Mouse (Mus musculus): ENCODE measurements at regions not wholly inside any gene's neighbourhood (a gene's known extent, or its start where the extent isn't known, plus 50 kb on each side); places are given as distances from the start of the nearest gene placed in this dataset.

DNA sequence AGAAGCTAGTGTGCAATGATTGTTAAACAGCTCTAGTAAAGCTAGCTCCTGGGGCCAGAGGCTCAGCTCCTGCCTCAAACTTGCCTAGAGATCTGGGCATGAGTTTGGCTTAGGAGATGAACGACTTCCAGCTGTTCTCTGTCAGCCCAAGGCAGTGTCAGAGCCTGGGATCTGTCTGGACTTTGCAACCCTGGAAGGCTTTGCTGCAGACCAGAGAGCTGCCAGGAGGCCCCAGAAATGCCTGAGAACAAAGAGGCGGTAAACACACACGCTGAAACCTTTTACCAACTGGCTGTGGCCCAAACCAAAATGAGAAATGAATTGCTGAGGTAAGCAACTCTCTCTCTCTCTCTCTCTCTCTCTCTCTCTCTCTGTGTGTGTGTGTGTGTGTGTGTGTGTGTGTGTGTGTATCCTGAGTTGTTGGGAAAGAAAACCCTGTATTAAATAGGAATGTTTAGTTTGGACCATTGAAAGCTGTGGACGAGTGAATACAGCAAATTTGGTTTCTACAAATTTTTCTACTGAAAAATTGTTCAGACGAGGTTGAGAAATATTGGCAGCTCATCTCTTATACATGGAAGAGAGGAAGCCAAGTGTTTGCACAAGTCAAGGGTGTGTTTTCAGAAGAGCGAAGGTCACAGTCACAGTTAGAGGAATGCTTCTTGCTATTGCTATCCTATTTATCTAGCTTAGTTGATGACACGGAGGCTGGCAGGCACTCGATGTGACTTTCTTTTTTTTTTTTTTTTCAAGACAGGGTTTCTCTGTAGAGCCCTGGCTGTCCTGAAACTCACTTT, 125.1 kb upstream of the Serp2 start:
- no peak for DNase-seq (ENCODE audit: low read depth, low spot score)

DNA sequence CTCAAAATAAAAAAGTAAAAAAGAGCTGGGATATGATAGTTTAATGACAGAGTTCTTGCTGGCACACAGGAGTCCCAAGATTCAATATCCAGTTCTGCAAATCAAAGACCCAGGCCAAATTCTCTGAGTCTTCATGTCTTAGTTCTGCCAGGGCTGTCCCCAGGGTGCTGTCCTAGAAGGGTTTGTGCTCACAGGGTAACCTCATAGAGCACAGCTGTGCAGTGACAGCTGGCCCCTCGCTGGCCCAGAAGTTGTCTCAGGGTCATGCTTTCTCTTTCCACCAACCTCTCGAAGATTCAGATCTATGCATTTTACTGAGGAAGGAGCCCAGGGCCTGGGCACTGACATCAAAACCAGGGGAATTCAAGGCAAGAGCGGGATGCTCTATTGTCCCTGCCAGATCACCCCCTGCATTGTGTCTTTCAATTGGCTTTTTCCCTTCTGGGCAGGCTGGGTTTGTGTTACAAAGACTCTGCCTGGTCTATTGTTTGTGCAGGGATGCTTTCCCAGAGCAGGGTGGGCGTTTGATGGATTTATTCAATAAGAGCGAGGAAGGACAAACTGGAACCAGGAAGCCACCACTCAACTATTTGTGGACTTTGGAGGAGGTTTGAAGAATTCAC, 121.9 kb upstream of the Serp2 start:
- no peak for DNase-seq (ENCODE audit: low read depth, low spot score)

DNA sequence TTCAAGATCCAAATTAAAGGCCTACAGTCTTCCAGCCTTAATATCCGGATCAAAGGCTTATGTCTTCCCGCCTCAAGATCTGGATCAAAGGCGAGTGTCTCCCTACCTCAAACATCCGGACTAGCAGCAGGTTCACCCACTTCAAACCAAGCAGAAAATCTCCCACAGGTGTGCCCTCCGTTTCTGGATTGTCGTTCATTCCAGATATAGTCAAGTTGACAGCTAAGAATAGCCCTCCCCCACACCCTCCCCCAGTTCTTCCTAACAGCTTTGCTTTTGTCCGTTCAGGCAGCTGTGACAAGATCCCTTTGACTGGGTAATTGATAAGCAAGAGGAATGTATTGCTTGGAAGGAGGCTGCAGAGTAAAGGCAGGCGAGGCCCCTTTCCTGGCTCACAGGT, 118.3 kb upstream of the Serp2 start:
- no peak for DNase-seq (ENCODE audit: low read depth, low spot score)

DNA sequence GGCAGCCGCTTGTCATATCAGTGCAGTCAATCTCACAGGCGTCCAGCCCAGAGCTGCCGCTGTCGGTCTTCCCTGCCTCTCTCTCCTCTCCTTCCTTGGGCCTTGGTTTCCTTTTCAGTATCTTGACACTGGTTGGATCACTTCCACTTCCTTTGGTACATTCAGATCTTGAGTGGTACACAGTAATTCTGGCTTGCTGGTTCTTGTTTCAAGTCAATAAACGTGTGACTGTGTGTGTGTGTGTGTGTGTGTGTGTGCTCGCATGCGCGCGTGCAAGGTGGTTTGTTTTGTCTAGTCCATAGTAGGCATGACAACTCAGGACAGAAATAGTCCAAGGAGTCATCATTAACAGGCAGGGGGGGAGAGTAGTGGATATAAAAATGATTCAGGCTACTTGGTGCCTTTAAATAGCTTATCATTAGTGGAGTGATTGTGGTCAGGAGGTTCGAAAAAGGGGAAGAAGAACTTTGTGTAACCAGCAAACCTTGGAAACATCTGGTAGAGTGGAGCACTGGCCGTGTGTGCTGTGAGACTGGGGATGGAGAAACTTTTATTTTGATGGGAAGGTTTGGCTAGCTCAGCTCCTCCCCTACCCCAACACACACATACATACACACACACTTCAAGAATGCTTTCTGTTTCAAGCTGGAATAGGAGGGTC, 117.1 kb upstream of the Serp2 start:
- DNase-seq (ENCODE audit: low read depth, low spot score) = peak; percentile 12

DNA sequence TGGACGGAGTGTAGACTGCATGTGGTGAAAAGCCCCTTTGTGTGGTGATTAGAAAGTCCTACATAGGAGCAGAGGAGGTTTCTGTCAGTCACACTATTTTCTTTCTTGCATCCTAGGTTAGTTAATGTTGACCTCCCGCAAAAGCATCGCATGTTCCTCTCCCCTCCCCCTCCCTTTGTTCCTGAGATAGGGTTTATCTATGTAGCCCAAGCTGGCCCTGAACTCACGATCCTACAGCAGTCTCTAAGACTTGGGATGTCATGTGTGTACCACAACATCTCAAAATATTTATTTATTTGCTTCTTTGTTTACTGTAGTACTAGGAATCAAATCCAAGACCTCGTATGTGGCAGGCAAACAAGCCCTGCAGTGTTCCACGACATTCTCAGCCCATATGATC, 116.2 kb upstream of the Serp2 start:
- no peak for DNase-seq (ENCODE audit: low read depth, low spot score)

DNA sequence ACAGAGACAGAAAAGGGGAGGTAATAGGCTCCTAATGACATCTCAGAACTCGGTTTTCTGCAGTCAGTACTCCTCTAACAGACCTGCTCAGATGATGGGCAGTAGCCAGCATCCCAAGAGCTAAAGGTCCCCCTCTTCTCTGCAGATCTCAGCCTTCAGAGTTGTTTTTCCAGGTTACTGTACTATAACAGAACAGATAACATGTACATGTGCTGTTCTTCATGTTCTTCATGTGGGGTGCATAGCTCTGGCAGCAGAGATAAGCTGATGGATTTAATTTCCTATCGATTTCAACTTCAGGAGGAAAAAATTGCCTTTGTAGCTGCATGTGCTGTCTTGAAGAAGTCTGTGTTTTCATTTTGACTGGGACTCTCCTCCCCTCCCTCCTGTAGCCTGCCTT, 115.8 kb upstream of the Serp2 start:
- DNase-seq (ENCODE audit: low read depth, low spot score) = no peak

DNA sequence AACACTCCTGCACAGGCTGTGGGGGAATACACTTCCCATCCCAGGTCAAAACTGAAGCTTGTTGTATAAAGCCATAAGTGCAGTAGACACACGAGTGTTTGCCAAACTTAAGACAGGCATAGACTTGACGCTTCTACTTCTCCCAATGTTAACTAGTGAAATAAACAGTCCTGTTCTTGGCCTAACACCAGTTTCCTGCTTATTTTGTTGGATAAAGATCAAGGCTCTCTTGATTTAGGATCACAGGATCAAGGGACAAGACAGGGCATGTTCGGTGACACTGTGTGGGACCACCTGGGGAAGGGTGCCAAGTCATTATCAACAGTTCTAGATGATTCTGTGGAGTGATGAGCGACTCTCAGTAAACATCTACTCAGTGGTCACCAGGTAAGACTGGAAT, 114.3 kb upstream of the Serp2 start:
- no peak for DNase-seq (ENCODE audit: low read depth, low spot score)

DNA sequence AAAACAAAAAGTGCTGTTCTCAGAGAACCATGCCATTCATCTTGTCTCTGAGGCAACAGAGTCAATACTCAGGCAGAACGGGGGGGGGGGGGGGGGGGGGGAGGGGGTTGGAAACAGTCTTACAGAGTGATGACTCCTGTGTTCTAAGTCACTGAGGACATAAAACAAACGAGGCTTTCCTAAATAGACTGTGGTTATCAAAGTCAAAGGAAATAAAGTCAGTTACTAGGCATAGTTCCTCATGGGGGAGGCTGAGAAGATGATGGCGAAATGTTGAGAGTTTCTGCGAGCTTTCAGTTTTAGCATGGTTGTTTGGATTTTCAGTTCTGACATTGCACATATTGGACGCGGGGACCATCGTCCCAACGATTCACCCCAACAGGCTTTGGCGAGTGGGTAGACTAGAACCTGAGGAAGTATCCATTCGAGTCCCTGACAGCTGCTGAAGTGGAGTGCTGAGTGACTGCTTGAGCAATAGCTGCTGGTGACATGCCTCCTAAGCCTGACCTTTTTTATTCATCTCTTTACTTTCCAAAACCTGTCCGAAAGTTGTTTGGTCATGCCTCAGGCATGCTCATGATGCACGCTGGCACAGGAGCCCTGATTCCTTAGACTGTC, 109.2 kb upstream of the Serp2 start:
- DNase-seq (ENCODE audit: low read depth, low spot score) = no peak

DNA sequence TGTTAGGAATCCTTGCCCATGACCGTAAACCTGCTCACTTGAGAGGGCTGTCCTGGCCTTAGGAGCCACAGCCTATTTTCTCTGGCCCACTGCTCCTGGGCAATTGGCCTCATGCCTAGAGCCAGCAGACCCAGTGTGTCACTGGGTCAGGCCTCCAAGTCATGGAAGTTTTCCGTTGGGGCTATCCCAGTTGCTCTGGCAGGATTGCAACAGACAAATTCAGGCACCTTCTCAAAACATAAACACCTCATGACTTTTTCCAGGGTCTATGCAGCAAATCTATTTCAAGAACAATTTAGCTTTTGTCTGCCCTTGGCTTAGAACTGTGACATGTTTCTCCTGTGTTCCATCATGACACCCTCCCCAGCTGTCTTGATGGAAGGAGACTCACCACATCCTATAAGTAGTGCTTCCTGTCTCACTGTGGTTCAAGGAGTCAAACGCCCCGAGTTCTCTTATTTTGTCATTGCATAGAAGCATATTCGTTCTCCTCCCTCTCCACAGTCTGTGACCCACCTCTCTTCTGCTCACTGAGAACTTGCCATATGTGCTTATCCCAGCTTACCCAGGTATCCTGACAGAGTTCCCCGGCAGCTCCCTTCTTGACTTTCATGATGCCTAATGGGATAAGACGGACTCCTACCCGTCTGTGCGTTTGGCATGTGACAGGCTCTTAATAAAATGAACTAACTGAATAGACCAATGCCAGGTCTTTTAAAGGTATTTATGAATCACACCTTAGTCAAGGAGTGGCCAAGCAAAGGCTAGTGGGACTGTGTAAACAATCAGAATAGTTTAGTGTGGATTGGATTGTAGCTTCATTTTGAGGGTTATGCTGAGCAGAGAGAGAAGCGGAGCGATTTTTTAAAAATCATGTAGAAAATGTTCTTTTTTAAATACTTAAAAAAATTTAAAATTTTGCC, 108.2 kb upstream of the Serp2 start:
- DNase-seq (ENCODE audit: low read depth, low spot score) = no peak

DNA sequence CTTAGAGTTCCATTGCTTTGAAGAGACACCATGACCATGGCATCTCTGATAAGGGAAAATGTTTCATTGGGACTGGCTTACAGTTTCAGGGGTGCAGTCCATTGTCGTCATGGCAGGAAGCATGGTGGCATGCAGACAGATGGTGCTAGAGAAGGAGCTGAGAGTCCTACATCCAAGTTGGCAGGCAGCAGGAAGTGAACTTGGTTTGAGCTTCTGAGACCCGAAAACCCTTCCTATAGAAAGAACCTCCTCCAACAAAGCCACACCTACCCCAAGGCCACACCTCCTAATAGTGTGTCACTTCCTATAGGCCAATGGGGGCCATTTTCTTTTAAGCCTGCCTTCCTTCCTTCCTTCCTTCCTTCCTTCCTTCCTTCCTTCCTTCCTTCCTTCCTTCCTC, 107.1 kb upstream of the Serp2 start:
- no peak for DNase-seq (ENCODE audit: low read depth, low spot score)

DNA sequence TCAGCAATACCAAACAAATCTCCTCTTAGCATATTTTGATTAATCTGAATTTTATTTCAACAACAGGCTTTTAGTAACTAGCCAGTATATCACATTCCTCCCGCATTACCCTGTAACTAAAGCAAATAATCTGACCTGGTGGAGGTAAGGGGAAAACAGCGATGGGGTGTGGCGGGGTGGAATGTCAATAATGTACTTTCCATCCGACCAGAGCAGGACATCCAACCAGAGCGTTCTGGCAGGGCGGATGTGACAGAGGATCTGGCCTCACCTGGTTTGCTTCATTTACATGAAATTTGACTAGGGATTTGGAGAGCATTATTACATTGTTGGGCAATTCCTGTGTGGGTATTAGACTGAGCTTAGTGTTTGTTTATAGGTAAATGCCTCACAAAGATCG, 106.2 kb upstream of the Serp2 start:
- DNase-seq (ENCODE audit: low read depth, low spot score) = no peak

DNA sequence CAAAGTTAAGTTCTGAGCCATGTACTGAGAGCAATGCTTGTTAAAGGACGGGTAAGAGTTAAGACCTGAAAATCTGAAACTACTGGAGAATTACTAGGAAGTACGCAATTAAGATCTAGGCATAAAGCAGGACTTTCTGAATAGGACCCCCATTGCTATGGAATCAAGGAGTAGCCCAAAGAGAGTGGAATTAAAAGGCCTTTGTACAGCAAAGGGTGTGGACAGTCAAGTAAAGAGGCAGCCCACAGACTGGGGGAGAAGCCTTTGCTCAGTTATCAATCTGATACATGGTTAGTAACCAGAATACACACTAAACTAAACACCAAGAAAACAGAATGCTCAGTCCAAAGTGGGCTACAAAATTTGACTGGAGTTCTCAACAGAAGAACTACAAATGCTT, 104.2 kb upstream of the Serp2 start:
- no peak for DNase-seq (ENCODE audit: low read depth, low spot score)

DNA sequence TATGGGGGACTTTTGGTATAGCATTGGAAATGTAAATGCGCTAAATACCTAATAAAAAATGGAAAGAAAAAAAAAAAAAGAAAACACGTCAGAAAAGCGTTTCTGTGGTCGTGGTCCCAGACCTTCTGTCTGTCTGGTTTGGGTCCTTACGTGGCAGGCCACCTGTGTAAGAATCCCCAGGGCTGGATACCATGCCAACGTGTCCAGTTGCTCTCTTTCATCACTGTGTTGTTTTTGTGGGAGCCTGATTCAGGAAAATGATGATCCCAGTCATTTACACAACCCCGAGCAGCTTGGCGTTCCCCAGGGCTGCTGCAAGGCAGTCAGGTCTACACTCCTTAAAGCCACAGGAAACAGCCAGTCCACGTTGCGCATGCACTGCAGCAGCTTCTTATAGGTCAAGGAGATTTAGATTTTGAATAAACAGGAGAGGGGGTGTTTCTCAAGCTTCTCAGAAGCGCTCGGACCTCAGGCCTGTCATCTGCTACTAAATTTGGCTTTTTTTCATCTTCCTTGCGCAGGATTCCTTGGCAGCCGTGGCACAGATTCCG, 102.3 kb upstream of the Serp2 start:
- no peak for DNase-seq (ENCODE audit: low read depth, low spot score)

DNA sequence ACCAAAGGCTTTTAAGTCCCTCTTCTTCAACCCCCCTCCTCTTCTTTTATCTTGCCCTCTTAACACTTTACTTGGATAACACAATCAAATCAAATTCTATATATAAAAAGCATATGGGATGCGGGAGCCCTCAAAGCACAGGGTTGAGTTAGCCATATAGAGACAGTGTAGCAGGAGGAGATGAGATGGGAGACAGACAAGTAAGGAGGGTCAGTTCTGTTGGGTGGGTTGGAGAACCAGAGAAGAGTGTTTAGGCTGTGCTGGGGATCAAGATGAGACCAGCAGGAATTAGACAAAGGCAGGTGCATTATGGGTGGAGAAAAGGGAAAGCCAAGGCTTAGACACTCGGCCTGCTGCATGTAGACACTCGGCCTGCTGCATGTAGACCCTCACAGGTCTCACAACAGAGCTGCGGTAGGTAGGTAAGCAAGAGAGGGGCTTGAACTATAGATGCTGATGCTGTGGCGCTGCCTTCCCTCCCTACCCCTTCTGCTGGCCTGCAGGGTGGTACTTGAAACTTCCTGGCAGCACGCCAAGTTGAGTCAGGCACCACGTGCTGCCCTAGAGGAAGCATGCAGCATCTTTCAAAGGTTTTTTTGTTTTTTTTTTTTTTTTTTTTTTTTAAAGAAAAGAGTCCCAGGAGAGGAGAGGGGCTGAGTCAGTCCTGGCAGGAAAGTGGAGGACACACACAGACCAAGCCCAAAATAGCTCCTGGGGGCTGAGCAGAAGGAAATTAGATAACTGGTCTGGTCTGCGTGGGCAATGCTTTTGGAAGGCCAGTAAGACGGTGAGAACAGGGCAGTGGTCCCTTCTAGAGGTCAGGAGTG, 101.3 kb upstream of the Serp2 start:
- no peak for DNase-seq (ENCODE audit: low read depth, low spot score)

DNA sequence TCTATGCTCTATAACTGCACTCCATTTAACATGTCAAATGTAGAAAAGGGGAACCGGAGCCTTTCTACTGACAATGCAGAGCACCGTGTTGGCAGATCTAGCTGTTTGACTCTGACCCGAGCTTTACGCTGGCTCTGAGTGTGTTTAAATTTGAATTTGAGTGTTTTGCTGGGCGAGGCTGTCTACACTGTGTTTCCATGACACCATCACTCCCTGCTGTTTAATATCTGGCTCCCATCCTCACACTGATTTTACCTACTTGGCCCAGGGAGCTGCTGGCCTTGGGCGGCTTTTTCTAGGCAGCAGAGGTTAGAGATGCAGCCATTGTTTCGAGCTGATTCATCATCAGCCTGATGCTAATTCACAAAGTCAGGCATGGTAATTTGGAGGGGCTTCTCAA, 100.7 kb upstream of the Serp2 start:
- no peak for DNase-seq (ENCODE audit: low read depth, low spot score)

DNA sequence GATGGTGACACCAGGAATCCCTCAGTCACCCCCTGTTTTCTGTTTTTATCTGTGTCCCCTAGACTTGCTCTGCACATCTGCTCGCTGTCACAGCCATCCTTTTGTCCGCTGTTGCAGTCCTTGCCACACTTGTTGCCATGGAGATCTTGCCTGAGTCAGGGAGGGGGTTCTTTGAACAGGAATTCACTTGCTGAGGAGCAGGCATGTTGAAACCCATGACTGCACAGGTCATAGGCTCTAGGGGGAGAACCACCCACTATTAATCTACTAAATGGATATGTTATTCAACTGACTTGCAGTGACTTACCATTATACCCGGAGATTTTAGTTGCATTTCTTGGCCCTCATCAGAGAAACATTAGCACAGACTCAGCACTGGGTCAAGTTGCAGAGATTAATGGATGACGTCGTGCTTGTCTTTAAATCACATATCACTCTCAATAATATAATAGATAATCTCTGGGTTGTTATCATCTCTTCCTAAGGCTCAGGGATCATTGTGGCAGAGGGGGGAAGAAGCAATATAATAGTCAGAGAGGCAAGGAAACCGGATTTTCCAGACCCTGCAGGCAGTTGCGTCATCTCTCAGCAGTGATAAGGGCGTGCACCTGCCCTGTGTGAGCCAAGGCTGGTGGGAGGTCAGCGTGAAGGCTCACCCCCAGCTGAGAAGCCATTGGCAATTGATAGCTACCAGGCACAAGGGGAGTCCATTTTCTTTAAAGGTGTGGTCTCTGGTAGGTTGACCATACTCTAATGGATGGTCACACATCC, 95.9 kb upstream of the Serp2 start:
- no peak for DNase-seq (ENCODE audit: low read depth, low spot score)

DNA sequence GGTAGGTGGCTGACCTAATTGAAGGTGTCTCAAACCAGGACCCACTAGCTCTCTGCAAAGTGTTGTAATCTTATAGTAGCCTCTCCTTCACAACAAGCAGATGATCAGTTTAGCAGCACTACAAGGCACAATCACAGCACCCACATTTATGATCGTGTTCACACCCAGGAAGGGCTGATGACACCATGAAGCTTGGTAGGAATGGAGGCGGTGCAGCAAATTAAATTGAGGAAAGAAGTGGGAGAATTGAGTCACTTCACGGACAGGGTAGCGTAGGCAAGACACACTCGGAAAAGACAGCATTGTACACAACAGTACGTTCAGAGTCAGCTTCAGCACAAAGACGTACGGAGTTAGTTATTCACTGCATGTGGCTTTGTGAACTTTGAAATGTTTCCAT, 94.4 kb upstream of the Serp2 start:
- DNase-seq (ENCODE audit: low read depth, low spot score) = no peak

DNA sequence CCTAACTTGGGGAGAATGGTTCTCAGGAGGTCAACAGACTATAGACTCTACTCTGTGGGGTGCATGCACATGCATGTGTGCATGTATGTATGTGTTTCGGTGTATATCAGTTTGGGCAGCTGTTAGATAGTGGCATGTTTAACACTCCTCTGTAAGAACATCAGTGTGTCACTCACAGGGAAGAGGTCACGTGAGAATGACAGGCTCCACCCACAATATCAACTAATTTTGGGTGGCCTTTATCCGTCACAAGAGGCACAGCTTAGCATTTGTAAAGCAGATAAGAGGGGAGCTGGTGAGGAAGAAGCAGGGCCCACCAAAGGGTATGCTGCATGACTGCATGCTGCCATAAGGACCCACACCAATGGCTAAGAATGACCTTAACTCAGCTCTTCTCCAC, 93.2 kb upstream of the Serp2 start:
- no peak for DNase-seq (ENCODE audit: low read depth, low spot score)

DNA sequence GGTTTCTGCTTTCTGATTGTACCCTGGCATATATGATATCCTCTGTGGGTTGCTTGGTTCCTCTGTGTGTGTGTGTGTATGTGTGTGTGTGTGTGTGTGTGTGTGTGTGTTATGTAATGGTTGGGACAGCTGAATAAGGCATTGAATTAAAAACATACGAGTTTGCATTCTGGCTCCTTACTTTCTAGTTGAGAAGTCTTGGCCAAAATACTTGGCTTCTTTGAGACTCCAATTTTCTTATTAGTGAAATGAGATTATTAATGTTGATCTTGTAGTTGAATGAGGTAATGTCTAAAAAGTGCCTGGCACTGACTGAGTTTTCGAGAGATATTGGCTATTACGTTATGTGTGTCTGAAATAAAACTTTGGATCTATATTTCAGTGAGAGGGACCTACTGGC, 88.0 kb upstream of the Serp2 start:
- no peak for DNase-seq (ENCODE audit: low read depth, low spot score)

Data from A20 (cell line).